Mouse (Mus musculus) testis, postnatal 14 days (tissue): ENCODE results near the gene Ap1s3.
"Not testable (repeated sequence)": the region's sequence is repeated elsewhere in the genome, so short reads cannot be mapped to it uniquely, and the experiment has no call there.

ENCODE experiments used
- DNase-seq: peaks from one replicate; pipeline ENCODE4 v3.0.0; 2021; ENCODE audit warnings: low spot score

Gene Ap1s3

GRCm38 (mm10) chr1:79669419-79669974, 2.3 kb downstream of the Ap1s3 start:
- DNase-seq = no peak

GRCm38 (mm10) chr1:79664911-79665310, 6.9 kb downstream of the Ap1s3 start:
- no peak for DNase-seq

GRCm38 (mm10) chr1:79659598-79659997, 12.2 kb downstream of the Ap1s3 start:
- DNase-seq = no peak

GRCm38 (mm10) chr1:79657411-79657810, 14.4 kb downstream of the Ap1s3 start:
- no peak for DNase-seq

- DNase-seq = no peak
Measured at GRCm38 (mm10) chr1:79655819-79656555, 15.8 kb downstream of the Ap1s3 start.

GRCm38 (mm10) chr1:79654948-79655347, 16.8 kb downstream of the Ap1s3 start:
- DNase-seq = no peak

- no peak for DNase-seq
Measured at GRCm38 (mm10) chr1:79643411-79644110, 28.2 kb downstream of the Ap1s3 start.

- no peak for DNase-seq
Measured at GRCm38 (mm10) chr1:79642680-79643079, 29.1 kb downstream of the Ap1s3 start.

GRCm38 (mm10) chr1:79641355-79641754, 30.4 kb downstream of the Ap1s3 start:
- DNase-seq = no peak

- no peak for DNase-seq
Measured at GRCm38 (mm10) chr1:79640151-79640550, 31.6 kb downstream of the Ap1s3 start.

GRCm38 (mm10) chr1:79639683-79640082, 32.1 kb downstream of the Ap1s3 start:
- DNase-seq = no peak

GRCm38 (mm10) chr1:79639107-79639506, 32.7 kb downstream of the Ap1s3 start:
- no peak for DNase-seq

GRCm38 (mm10) chr1:79637768-79638167, 34.0 kb downstream of the Ap1s3 start:
- DNase-seq = no peak

GRCm38 (mm10) chr1:79631521-79631920, 40.3 kb downstream of the Ap1s3 start:
- no peak for DNase-seq

- DNase-seq = no peak
Measured at GRCm38 (mm10) chr1:79629726-79630125, 42.0 kb downstream of the Ap1s3 start.

GRCm38 (mm10) chr1:79626140-79626539, 45.6 kb downstream of the Ap1s3 start:
- no peak for DNase-seq

GRCm38 (mm10) chr1:79619434-79619833, 52.3 kb downstream of the Ap1s3 start:
- DNase-seq = no peak

- DNase-seq = no peak
Measured at GRCm38 (mm10) chr1:79616492-79616891, 55.3 kb downstream of the Ap1s3 start.

GRCm38 (mm10) chr1:79614456-79614855, 57.3 kb downstream of the Ap1s3 start:
- no peak for DNase-seq

GRCm38 (mm10) chr1:79611271-79611670, 60.5 kb downstream of the Ap1s3 start:
- DNase-seq = not testable (repeated sequence)

- not testable (repeated sequence) for DNase-seq
Measured at GRCm38 (mm10) chr1:79608856-79609255, 62.9 kb downstream of the Ap1s3 start.

GRCm38 (mm10) chr1:79602500-79602899, 69.3 kb downstream of the Ap1s3 start:
- no peak for DNase-seq
